Mouse (Mus musculus) erythroblast, embryonic 14.5 days (primary cell): Measurements from ENCODE around the gene 1810049J17Rik. TPM values are rescaled to one million over a fixed set of nuclear protein-coding genes. Genes with fewer than 3 reads are reported as not detected.
A peak's percentile ranks its signal among the peaks of the same experiment; 100 is the strongest.

Experiments
- H3K27me3 ChIP-seq: 2 replicates; pipeline ENCODE4 v1.6.1; 2012; ENCODE audit warnings: inconsistent platforms; ENCODE audit not compliant: control insufficient read depth
- H3K36me3 ChIP-seq: 2 replicates; pipeline ENCODE4 v1.6.1; 2012; ENCODE audit warnings: mild to moderate bottlenecking, inconsistent platforms; ENCODE audit not compliant: control insufficient read depth
- H3K4me1 ChIP-seq: 2 replicates; pipeline ENCODE4 v1.6.1; 2012; ENCODE audit warnings: inconsistent platforms; ENCODE audit not compliant: control insufficient read depth
- H3K4me3 ChIP-seq: replicated peaks from 2 replicates; pipeline ENCODE3; 2012; ENCODE audit warnings: moderate library complexity, mild to moderate bottlenecking, inconsistent platforms
- H3K9me3 ChIP-seq: 2 replicates; pipeline ENCODE4 v1.6.1; 2012; ENCODE audit warnings: low read length, inconsistent platforms, mixed read lengths; ENCODE audit not compliant: control insufficient read depth
- GATA1 ChIP-seq: IDR thresholded peaks from 2 replicates; pipeline ENCODE4 v1.6.1; 2012; ENCODE audit warnings: low read length, inconsistent platforms, mixed read lengths
- TAL1 ChIP-seq: IDR thresholded peaks from 3 replicates; pipeline ENCODE4 v1.6.1; 2012; ENCODE audit warnings: low read length, inconsistent platforms, mixed read lengths
- polyA plus RNA-seq: library from polyadenylated mRNA; stranded (reverse); fragments of >175 nt; gene quantifications from 2 replicates; pipeline ENCODE4 v1.2.3, GENCODE M21; 2012

The 1810049J17Rik gene
- polyA plus RNA-seq, 1 experiment, result not detected

DNA sequence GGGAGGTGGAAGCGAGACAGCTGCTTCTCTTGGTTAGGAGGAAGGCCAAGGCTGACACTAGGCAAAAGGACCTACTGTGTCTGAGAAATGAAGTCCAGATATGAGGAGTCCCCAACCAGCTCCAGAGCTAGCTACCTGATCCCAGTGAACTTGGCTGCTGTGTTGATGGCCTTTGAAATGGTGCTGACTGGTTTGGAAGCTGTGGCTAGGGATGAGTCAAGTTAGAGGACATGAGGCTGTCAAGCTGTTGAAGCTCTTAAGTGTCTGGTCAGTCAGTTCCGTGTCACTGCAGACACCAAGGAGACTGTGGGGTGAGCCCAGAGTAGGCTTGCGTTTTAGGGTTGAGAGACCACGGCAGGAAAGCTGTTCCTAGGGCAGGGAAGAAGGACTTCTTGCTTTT, 12.7 kb upstream of the 1810049J17Rik start:
- peaks cover 33% of the 10 kb centered on the region for H3K36me3 ChIP-seq
- no peaks in the 10 kb centered on the region for H3K9me3 ChIP-seq
- H3K4me3 ChIP-seq, result no peak overlapping the region
- H3K27me3 ChIP-seq, result no peaks in the 10 kb centered on the region
- H3K4me1 ChIP-seq, result peaks cover 64% of the 10 kb centered on the region
- TF ChIP-seq TAL1 (no peak), GATA1 (no peak)

DNA sequence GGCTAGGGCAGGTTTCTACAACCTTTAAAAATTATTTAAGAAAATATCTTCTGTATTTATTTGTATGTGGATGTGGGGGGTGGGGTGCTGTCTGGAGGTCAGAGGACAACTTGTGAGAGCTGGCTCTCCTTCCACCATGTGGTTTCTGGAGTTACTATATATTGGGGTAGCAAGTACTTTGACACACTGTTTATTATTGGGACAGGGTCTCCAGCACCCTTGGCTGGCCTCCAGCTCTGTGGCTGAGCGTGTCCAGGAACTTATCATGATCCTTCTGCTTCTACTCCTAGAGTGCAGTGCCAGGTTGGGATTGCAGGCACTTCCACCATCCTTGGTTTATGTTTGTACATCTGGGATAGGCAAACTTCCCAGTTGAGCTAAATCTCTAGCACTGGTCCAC, 9.6 kb upstream of the 1810049J17Rik start:
- H3K36me3 ChIP-seq, result peaks cover 43% of the 10 kb centered on the region
- H3K9me3 ChIP-seq, result no peaks in the 10 kb centered on the region
- no peak for TF ChIP-seq GATA1
- TF ChIP-seq TAL1, result no peak
- H3K4me3 ChIP-seq, result no peak overlapping the region
- no peaks in the 10 kb centered on the region for H3K27me3 ChIP-seq
- H3K4me1 ChIP-seq, result peaks cover 50% of the 10 kb centered on the region

DNA sequence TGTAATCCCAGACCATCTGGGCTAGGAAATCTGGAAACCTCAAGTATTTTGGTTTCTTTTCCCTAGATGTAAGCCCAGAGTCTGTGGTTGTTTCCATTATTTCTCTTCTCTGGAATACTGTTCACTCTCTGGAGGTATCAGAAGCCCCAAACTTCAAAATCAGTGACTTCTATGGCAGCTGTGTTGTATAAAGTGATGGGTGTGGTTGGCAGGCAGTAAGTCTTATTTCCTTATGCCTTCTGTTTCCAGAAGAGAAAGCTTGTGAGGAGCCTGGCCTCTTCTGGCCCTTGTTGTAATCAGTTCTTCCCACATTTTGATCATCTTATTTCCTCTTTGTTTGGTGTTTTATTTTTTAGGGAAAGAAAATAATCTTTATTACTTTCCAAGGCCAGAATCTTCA, 9.2 kb upstream of the 1810049J17Rik start:
- Histone ChIP-seq H3K27me3 (no peaks in the 10 kb centered on the region), H3K9me3 (no peaks in the 10 kb centered on the region), H3K36me3 (peaks cover 46% of the 10 kb centered on the region), H3K4me1 (peaks cover 51% of the 10 kb centered on the region), H3K4me3 (no peak overlapping the region)
- no peak for TF ChIP-seq TAL1
- no peak for TF ChIP-seq GATA1

DNA sequence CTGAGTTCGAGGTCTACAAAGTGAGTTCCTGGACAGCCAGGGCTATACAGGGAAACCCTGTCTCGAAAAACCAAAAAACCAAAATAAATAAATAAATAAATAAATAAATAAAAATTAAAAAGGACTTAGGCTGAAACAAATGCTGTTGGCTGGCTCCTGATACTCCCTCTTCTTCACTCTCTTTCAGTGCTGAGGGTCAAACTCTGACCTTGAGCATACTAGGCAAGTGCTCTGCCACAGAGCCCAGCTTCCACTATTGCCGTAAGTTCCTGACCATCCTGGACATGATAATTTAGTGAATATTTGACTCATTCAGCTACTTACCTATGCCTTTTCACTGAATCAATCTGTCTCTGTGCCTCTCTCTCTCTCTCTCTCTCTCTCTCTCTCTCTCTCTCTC, 8.7 kb upstream of the 1810049J17Rik start:
- no peak for TF ChIP-seq TAL1
- TF ChIP-seq GATA1, result no peak
- H3K9me3 ChIP-seq, result no peaks in the 10 kb centered on the region
- no peak overlapping the region for H3K4me3 ChIP-seq
- peaks cover 51% of the 10 kb centered on the region for H3K36me3 ChIP-seq
- peaks cover 53% of the 10 kb centered on the region for H3K4me1 ChIP-seq
- H3K27me3 ChIP-seq, result no peaks in the 10 kb centered on the region

DNA sequence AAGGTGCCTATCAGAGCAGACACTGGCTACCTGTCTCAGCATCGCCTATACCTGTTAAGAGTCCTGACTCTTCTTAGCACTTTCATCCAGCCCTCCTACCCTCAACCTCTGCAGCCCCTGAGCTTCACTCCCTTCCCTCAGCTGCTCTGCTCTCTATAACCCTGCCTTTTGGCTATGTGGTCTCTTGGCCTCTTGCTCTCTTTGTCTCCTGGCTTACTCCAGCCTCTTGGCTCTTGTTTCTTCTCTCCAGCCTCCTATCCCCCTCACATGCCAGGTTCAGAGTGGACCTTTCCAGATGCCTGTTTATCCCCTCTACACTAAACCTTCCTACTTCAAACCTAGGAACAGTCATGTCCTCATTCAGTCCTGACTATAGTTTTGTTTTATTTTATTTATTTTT, 2.6 kb upstream of the 1810049J17Rik start:
- TF ChIP-seq TAL1 (no peak), GATA1 (no peak)
- Histone ChIP-seq H3K4me3 (peak overlapping the region; percentile 19), H3K36me3 (peaks cover 39% of the 10 kb centered on the region), H3K4me1 (peaks cover 53% of the 10 kb centered on the region), H3K27me3 (peaks cover 7% of the 10 kb centered on the region), H3K9me3 (no peaks in the 10 kb centered on the region)

GRCm38 (mm10) chr15:12322676-12323402, 1.1 kb upstream of the 1810049J17Rik start:
- TF ChIP-seq TAL1 (no peak), GATA1 (no peak)
- peaks cover 11% of the 10 kb centered on the region for H3K27me3 ChIP-seq
- H3K36me3 ChIP-seq, result peaks cover 33% of the 10 kb centered on the region
- H3K4me3 ChIP-seq, result peak overlapping the region; percentile 99
- no peaks in the 10 kb centered on the region for H3K9me3 ChIP-seq
- H3K4me1 ChIP-seq, result peaks cover 46% of the 10 kb centered on the region

GRCm38 (mm10) chr15:12321091-12321787, 460 bp downstream of the 1810049J17Rik start, which contains the start of gene Golph3:
Golph3 (plus strand) TSS chr15:12321450.
- Histone ChIP-seq H3K9me3 (no peaks in the 10 kb centered on the region), H3K36me3 (peaks cover 22% of the 10 kb centered on the region), H3K4me1 (peaks cover 48% of the 10 kb centered on the region), H3K27me3 (peaks cover 11% of the 10 kb centered on the region), H3K4me3 (peak within 1 kb of the TSS; percentile 99)
- TF ChIP-seq TAL1 (no peak), GATA1 (no peak)

DNA sequence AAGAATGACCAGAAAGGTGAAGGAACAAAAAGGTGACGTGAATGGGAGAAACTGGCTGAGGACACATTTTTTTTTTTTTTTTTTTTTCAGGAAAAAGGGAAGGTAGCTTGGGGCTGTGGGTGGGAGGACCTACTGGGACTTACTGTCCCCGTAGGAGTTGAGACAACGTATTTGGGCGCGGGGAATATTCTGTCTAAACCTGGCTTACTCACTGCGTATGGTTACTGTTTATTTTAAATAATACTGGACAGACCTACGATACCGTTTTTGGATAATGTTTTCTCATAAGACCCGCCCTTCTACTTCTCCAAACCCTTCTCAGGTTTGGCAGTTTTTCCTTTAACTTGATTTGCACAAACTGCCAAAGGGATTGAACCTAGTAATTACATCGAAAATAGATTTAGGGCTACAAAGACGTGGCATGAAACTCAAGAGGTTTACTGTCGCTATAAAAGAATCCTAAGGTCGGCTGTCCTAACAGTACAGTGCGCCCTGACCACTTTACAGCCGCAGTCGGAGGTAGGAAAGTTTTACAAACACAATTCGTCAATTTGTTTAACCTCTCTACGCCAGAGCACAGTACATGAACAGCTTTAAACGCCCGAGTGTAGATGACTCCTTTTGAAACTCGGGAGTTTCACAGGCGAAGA, 1.1 kb downstream of the 1810049J17Rik start:
- Histone ChIP-seq H3K4me1 (peaks cover 43% of the 10 kb centered on the region), H3K27me3 (peaks cover 11% of the 10 kb centered on the region), H3K4me3 (peak overlapping the region; percentile 99), H3K36me3 (peaks cover 15% of the 10 kb centered on the region), H3K9me3 (no peaks in the 10 kb centered on the region)
- TF ChIP-seq GATA1, result no peak
- TF ChIP-seq TAL1, result no peak

DNA sequence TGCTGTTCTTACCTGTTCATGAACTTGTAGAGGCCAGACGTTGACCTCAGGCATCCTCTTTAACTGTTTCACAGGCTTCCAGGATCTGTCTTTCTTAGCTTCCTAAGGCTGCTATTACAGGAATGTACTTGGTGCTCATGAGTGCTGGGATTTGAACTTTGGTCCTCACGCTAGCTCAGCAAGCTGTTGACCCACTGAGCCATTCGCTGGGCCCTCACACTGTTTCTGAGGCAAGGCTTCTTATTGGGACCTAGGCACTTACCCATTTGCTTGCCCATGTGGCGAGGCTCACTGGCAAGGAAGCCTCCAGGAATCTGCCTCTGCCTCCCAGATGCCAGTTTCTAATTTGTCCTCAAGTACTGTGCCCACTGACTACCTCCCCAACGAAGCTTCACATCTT, 1.8 kb downstream of the 1810049J17Rik start:
- Histone ChIP-seq H3K36me3 (peaks cover 10% of the 10 kb centered on the region), H3K4me3 (peak overlapping the region; percentile 99), H3K4me1 (peaks cover 44% of the 10 kb centered on the region), H3K9me3 (no peaks in the 10 kb centered on the region), H3K27me3 (peaks cover 11% of the 10 kb centered on the region)
- TF ChIP-seq TAL1, result no peak
- no peak for TF ChIP-seq GATA1
